Mouse (Mus musculus) midbrain, embryonic 13.5 days (tissue): Measurements from ENCODE around the gene Acaa1b. TPM values are rescaled to one million over a fixed set of nuclear protein-coding genes. Genes with fewer than 3 reads are reported as not detected.
A peak's percentile ranks its signal among the peaks of the same experiment; 100 is the strongest.

ENCODE experiments used
- ATAC-seq: fragments of 200-750 bp; cut with Nextera tagmentation; 2 replicates; pipeline ENCODE4 v1.8.0; 2017; ENCODE audit warnings: mild to moderate bottlenecking, moderate TSS enrichment, moderate library complexity
- H3K27ac ChIP-seq: fragments of 300-500 bp; sonication (generic); 2 replicates; pipeline ENCODE4 v1.5.1; 2015; ENCODE audit warnings: inconsistent platforms, mild to moderate bottlenecking, moderate library complexity
- H3K27me3 ChIP-seq: fragments of 300-500 bp; sonication (generic); 2 replicates; pipeline ENCODE4 v1.6.1; 2015; ENCODE audit warnings: mild to moderate bottlenecking, inconsistent platforms
- H3K36me3 ChIP-seq: fragments of 300-500 bp; sonication (generic); 2 replicates; pipeline ENCODE4 v1.6.1; 2015; ENCODE audit warnings: mild to moderate bottlenecking, inconsistent platforms
- H3K4me1 ChIP-seq: fragments of 300-500 bp; sonication (generic); replicated peaks from 2 replicates; pipeline ENCODE4 v1.6.1; 2015; ENCODE audit warnings: inconsistent platforms
- H3K4me2 ChIP-seq: fragments of 300-500 bp; sonication (generic); replicated peaks from 2 replicates; pipeline ENCODE4 v1.6.1; 2015; ENCODE audit warnings: moderate library complexity, mild to moderate bottlenecking, inconsistent platforms
- H3K4me3 ChIP-seq: fragments of 300-500 bp; sonication (generic); replicated peaks from 2 replicates; pipeline ENCODE4 v1.5.1; 2015; ENCODE audit warnings: mild to moderate bottlenecking, inconsistent platforms
- H3K9ac ChIP-seq: fragments of 300-500 bp; sonication (generic); replicated peaks from 2 replicates; pipeline ENCODE4 v1.6.1; 2015; ENCODE audit warnings: mild to moderate bottlenecking, inconsistent platforms
- H3K9me3 ChIP-seq: fragments of 300-500 bp; sonication (generic); 2 replicates; pipeline ENCODE4 v1.6.1; 2016; ENCODE audit warnings: mild to moderate bottlenecking, inconsistent platforms
- WGBS: fragments of 180-500 bp; shearing (Covaris S2); methylation state at CpG from one replicate; pipeline ENCODE4 v1.1.7; 2015; 5-methylcytosine and 5-hydroxymethylcytosine counted together
- polyA plus RNA-seq: library from polyadenylated mRNA; unstranded; fragments of >200 nt; fragmentation: Nextera tagmentation; extraction: Ambion mirVana; gene quantifications from 2 replicates; pipeline ENCODE4 v1.2.1, GENCODE M21; 2015

Acaa1b gene
- polyA plus RNA-seq, 1 experiment from 2014 or later: 1.4 TPM

- H3K36me3 ChIP-seq: no peaks in the 10 kb centered on the region
- H3K4me2 ChIP-seq: no peak overlapping the region
- H3K4me3 ChIP-seq: no peak overlapping the region
- H3K9me3 ChIP-seq: no peaks in the 10 kb centered on the region
- H3K4me1 ChIP-seq: no peaks in the 10 kb centered on the region
- WGBS: 78% methylated on average over 2 of the region's 2 CpGs
- no peak overlapping the region for H3K9ac ChIP-seq
- H3K27ac ChIP-seq: no peak overlapping the region
- no peak for ATAC-seq
- H3K27me3 ChIP-seq: no peaks in the 10 kb centered on the region
Measured at GRCm38 (mm10) chr9:119138836-119139235, 18.1 kb downstream of the Acaa1b start.

- WGBS: 62% methylated on average over 5 of the region's 5 CpGs
- Histone ChIP-seq H3K36me3 (no peaks in the 10 kb centered on the region), H3K9ac (no peak overlapping the region), H3K9me3 (no peaks in the 10 kb centered on the region), H3K4me2 (no peak overlapping the region), H3K27ac (no peak overlapping the region), H3K27me3 (no peaks in the 10 kb centered on the region), H3K4me3 (no peak overlapping the region), H3K4me1 (no peaks in the 10 kb centered on the region)
- ATAC-seq: no peak
Measured at GRCm38 (mm10) chr9:119130692-119131091, 26.2 kb downstream of the Acaa1b start.

GRCm38 (mm10) chr9:119128436-119129181 lies 28.3 kb downstream of the Acaa1b start:
- no peaks in the 10 kb centered on the region for H3K27me3 ChIP-seq
- no peak overlapping the region for H3K27ac ChIP-seq
- no peak overlapping the region for H3K4me2 ChIP-seq
- H3K4me1 ChIP-seq: no peaks in the 10 kb centered on the region
- H3K9me3 ChIP-seq: no peaks in the 10 kb centered on the region
- H3K36me3 ChIP-seq: no peaks in the 10 kb centered on the region
- WGBS: 82% methylated on average over 12 of the region's 12 CpGs
- H3K4me3 ChIP-seq: no peak overlapping the region
- no peak for ATAC-seq
- H3K9ac ChIP-seq: no peak overlapping the region

- no peak overlapping the region for H3K4me3 ChIP-seq
- no peaks in the 10 kb centered on the region for H3K36me3 ChIP-seq
- no peaks in the 10 kb centered on the region for H3K27me3 ChIP-seq
- ATAC-seq: no peak
- H3K9ac ChIP-seq: no peak overlapping the region
- 89% methylated on average over 18 of the region's 18 CpGs for WGBS
- peaks cover 9% of the 10 kb centered on the region for H3K4me1 ChIP-seq
- H3K27ac ChIP-seq: no peak overlapping the region
- no peaks in the 10 kb centered on the region for H3K9me3 ChIP-seq
- no peak overlapping the region for H3K4me2 ChIP-seq
Measured at GRCm38 (mm10) chr9:119122596-119123369, 34.1 kb downstream of the Acaa1b start.

GRCm38 (mm10) chr9:119120168-119120560 lies 36.7 kb downstream of the Acaa1b start:
- no peak overlapping the region for H3K9ac ChIP-seq
- no peak overlapping the region for H3K27ac ChIP-seq
- ATAC-seq: no peak
- H3K4me1 ChIP-seq: peaks cover 9% of the 10 kb centered on the region
- no peaks in the 10 kb centered on the region for H3K36me3 ChIP-seq
- no peaks in the 10 kb centered on the region for H3K9me3 ChIP-seq
- H3K4me3 ChIP-seq: no peak overlapping the region
- H3K4me2 ChIP-seq: no peak overlapping the region
- H3K27me3 ChIP-seq: no peaks in the 10 kb centered on the region
- 81% methylated on average over 3 of the region's 3 CpGs for WGBS

GRCm38 (mm10) chr9:119119409-119120167 lies 37.3 kb downstream of the Acaa1b start:
- H3K9ac ChIP-seq: no peak overlapping the region
- no peaks in the 10 kb centered on the region for H3K9me3 ChIP-seq
- H3K27ac ChIP-seq: no peak overlapping the region
- H3K4me1 ChIP-seq: peaks cover 9% of the 10 kb centered on the region
- H3K27me3 ChIP-seq: no peaks in the 10 kb centered on the region
- ATAC-seq: no peak
- H3K4me3 ChIP-seq: no peak overlapping the region
- no peaks in the 10 kb centered on the region for H3K36me3 ChIP-seq
- no peak overlapping the region for H3K4me2 ChIP-seq
- 83% methylated on average over 19 of the region's 19 CpGs for WGBS

GRCm38 (mm10) chr9:119114911-119115310 lies 42.0 kb downstream of the Acaa1b start:
- no peak overlapping the region for H3K4me3 ChIP-seq
- ATAC-seq: no peak
- no peak overlapping the region for H3K9ac ChIP-seq
- no peaks in the 10 kb centered on the region for H3K27me3 ChIP-seq
- no peaks in the 10 kb centered on the region for H3K9me3 ChIP-seq
- 0 out of 2 replicates have a peak, but pooled peaks cover 11% of the 10 kb centered on the region for H3K4me1 ChIP-seq
- H3K36me3 ChIP-seq: no peaks in the 10 kb centered on the region
- H3K27ac ChIP-seq: no peak overlapping the region
- no peak overlapping the region for H3K4me2 ChIP-seq
- 90% methylated on average over 17 of the region's 17 CpGs for WGBS

- Histone ChIP-seq H3K27me3 (no peaks in the 10 kb centered on the region), H3K9me3 (no peaks in the 10 kb centered on the region), H3K4me1 (0 out of 2 replicates have a peak, but pooled peaks cover 8% of the 10 kb centered on the region), H3K27ac (no peak overlapping the region), H3K4me3 (no peak overlapping the region), H3K36me3 (no peaks in the 10 kb centered on the region), H3K9ac (no peak overlapping the region), H3K4me2 (no peak overlapping the region)
- no peak for ATAC-seq
- 36% methylated on average over 3 of the region's 3 CpGs for WGBS
Measured at GRCm38 (mm10) chr9:119110640-119111039, 46.3 kb downstream of the Acaa1b start.

GRCm38 (mm10) chr9:119109685-119110353 lies 47.1 kb downstream of the Acaa1b start:
- H3K27ac ChIP-seq: no peak overlapping the region
- 58% methylated on average over 12 of the region's 12 CpGs for WGBS

GRCm38 (mm10) chr9:119107566-119107965 lies 49.3 kb downstream of the Acaa1b start:
- ATAC-seq: no peak
- Histone ChIP-seq H3K27me3 (peaks cover 15% of the 10 kb centered on the region), H3K4me3 (no peak overlapping the region), H3K36me3 (no peaks in the 10 kb centered on the region), H3K9ac (no peak overlapping the region), H3K9me3 (no peaks in the 10 kb centered on the region), H3K4me1 (peaks cover 14% of the 10 kb centered on the region), H3K27ac (no peak overlapping the region), H3K4me2 (no peak overlapping the region)
- WGBS: 95% methylated on average over 4 of the region's 4 CpGs

More at GRCm38 (mm10) chr9:119109685-119110353, 47.1 kb downstream of the Acaa1b start:
- H3K4me2 ChIP-seq: no peak overlapping the region
- no peak for ATAC-seq
- no peak overlapping the region for H3K4me3 ChIP-seq
- no peaks in the 10 kb centered on the region for H3K9me3 ChIP-seq
- H3K9ac ChIP-seq: no peak overlapping the region
- H3K36me3 ChIP-seq: no peaks in the 10 kb centered on the region
- 0 out of 2 replicates have a peak, but pooled peaks cover 8% of the 10 kb centered on the region for H3K4me1 ChIP-seq
- no peaks in the 10 kb centered on the region for H3K27me3 ChIP-seq

GRCm38 (mm10) chr9:119102783-119103113 lies 54.1 kb downstream of the Acaa1b start:
- H3K9ac ChIP-seq: peak overlapping the region; percentile 61
- 5% methylated on average over 19 of the region's 19 CpGs for WGBS
- H3K4me2 ChIP-seq: peak overlapping the region; percentile 86
- no peaks in the 10 kb centered on the region for H3K36me3 ChIP-seq
- peak overlapping the region; percentile 69 for H3K4me3 ChIP-seq
- no peaks in the 10 kb centered on the region for H3K9me3 ChIP-seq
- H3K4me1 ChIP-seq: peaks cover 13% of the 10 kb centered on the region
- no peak overlapping the region for H3K27ac ChIP-seq
- peaks cover 15% of the 10 kb centered on the region for H3K27me3 ChIP-seq
- ATAC-seq: no peak
